Mouse (Mus musculus): ENCODE data around the gene Spats2l. TPM values are rescaled to one million over a fixed set of nuclear protein-coding genes. Genes with fewer than 3 reads are reported as not detected.

Spats2l gene
- polyA plus RNA-seq, 1 experiment from 2014 or later = 87.8 TPM

DNA sequence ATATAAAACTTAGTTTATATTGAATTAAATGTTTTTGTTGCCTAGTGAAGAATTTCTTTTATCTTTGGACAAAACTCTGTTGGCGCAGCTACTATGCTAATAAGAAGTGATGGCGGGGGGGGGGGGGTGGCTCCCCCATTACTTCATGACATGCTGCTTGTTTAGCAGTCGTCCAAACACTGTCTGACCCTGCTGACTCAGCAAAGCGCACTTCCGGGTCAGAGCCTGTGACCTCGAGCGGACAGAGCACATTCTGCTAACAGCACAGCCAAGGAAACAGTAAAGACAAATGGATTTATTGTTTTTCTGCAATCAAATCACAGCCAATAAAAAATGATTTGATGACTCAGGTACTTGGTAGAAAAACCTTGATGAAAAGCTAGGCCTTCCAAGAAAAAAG lies 61.2 kb downstream of the Spats2l start:
- H3K27ac ChIP-seq = no peak overlapping the region
- H3K4me2 ChIP-seq (replicated peaks) = no peak overlapping the region
- H3K9ac ChIP-seq = no peak overlapping the region
- H3K36me3 ChIP-seq = no peaks in the 10 kb centered on the region
- H3K4me3 ChIP-seq = no peak overlapping the region
- no peaks in the 10 kb centered on the region for H3K9me3 ChIP-seq (replicated peaks)
- H3K27me3 ChIP-seq = no peaks in the 10 kb centered on the region
- 42% methylated on average over 7 of the region's 7 CpGs for WGBS
- no peaks in the 10 kb centered on the region for H3K4me1 ChIP-seq
- ATAC-seq (ENCODE audit: low FRiP score) = no peak

DNA sequence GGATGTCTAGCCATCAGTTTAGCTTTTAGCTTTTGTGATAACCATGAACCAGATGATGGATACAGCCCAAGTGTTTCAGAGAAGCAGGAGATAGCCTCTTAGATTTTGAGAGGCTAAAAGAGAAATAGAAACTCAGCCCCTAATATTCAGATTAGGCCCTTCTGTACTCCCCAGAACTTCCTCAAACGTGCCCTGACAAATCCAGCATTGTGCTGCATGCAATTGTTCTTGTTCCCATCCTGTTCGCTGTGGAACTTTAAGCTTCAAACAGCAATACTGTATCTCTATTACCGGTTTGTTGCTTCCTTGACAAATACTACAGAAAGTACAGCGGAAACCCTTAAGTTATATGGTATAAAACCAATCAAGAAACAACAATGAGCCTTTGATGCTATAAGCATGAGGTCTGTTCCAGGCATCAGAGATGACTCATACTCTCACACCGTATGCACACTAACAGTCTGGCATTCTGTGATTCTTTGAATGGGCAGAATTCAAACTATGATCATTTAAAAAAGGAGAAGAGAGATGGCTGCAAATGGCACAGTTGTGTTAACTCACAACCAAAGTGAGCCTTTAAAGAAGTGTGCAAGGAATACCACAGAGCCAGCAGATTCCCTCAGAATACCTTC lies 62.8 kb downstream of the Spats2l start:
- Histone ChIP-seq H3K4me2 (replicated peaks) (no peak overlapping the region), H3K27ac (no peak overlapping the region), H3K9ac (no peak overlapping the region), H3K4me3 (no peak overlapping the region), H3K27me3 (no peaks in the 10 kb centered on the region), H3K36me3 (no peaks in the 10 kb centered on the region), H3K9me3 (replicated peaks) (no peaks in the 10 kb centered on the region), H3K4me1 (no peaks in the 10 kb centered on the region)
- ATAC-seq (ENCODE audit: low FRiP score) = no peak
- 83% methylated on average over 5 of the region's 5 CpGs for WGBS

DNA sequence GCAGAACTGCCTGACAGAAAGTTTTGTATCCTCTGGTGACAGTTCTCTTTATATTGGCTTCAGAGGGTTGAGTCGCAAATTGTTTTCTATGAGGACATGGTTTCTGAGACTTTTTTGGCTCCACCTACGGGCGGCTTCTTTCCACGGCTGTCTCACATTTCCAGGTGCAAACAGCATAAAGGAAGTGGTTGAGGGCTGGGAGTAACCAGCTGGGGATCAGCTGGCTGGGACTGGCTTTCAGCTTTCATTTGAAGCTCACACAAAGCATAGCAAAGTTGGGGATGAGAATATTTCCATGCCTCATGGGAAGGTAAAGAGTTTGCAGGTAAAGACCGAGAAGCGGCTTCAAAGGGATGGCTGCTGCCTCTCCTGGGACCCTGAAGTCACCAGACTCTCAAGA lies 65.9 kb downstream of the Spats2l start:
- Histone ChIP-seq H3K27ac (no peak overlapping the region), H3K4me3 (no peak overlapping the region), H3K4me2 (replicated peaks) (no peak overlapping the region), H3K27me3 (no peaks in the 10 kb centered on the region), H3K4me1 (no peaks in the 10 kb centered on the region), H3K36me3 (no peaks in the 10 kb centered on the region), H3K9me3 (replicated peaks) (no peaks in the 10 kb centered on the region), H3K9ac (no peak overlapping the region)
- 87% methylated on average over 6 of the region's 6 CpGs for WGBS
- no peak for ATAC-seq (ENCODE audit: low FRiP score)

DNA sequence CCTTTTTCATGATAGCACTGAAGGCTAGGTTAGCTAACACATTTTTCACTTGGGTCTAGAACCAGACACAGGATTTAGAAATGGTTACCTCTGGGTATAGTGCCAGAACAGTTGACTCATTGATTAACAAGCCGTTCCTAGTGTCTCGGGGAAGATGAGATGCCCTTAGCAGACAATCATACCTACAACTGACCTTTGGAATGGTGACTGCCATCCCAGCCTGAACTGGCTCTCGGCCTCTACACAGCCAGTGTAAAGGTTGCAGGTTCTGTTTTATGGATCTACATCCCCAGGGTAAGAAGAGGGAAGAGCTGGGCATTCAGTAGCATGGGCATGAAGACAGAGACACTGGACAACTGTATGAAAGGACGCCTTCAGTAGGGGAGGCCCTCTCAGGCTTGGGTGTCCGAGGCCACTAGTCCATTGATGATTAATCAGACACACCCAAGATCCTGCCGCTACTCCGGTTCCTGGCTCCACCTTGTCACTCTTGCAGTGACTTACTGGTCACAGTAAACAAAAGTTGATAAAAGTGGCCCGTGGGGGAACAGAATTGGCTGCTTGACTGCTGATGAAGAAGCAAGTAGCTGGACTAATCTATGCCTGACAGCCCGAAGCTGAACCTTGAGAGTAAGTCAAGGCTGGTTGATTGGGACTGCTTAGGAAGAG lies 71.2 kb downstream of the Spats2l start:
- ATAC-seq (ENCODE audit: low FRiP score) = no peak
- H3K27me3 ChIP-seq = no peaks in the 10 kb centered on the region
- peaks cover 26% of the 10 kb centered on the region for H3K4me1 ChIP-seq
- no peak overlapping the region for H3K4me3 ChIP-seq
- H3K36me3 ChIP-seq = no peaks in the 10 kb centered on the region
- H3K4me2 ChIP-seq (replicated peaks) = no peak overlapping the region
- H3K9ac ChIP-seq = no peak overlapping the region
- no peaks in the 10 kb centered on the region for H3K9me3 ChIP-seq (replicated peaks)
- no peak overlapping the region for H3K27ac ChIP-seq
- 84% methylated on average over 9 of the region's 9 CpGs for WGBS

DNA sequence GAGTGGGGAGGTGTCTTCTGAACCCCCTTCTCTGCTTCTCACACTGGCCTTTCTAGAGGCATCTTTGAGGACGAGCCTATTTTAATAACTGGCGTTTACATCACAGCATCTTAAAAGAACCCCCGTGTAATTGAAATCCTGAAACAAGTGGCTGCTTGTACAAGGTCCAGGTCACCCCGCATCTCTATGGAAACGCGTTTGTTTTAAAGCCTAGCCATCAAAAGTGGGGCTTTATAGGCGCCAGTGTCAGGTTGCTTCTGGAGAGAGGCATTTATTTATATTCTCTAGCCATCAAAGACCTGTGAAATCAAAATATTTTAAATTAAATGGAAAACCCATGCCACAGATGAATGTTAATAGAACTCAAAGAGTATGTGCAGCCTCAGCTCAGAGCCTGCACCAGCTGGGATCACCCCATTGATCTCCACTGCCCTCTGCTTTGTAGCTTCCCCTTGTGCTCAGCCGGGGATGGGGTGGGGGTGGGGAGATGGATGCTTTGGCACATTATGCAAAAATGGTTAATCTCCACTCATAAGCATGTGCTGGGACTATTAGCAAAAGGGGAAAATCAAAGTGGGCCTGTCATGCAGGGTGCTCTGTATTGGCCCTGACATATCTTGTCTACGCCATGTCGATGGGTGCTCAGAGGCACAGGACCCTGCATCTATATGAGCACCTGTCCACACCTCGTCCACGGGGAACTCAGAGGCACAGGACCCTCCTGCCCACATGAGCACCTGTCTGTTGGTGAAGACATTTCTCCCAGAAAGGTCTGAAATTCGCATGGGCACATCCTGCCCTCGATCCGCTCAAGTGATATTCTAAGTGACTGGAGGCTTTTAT lies 73.1 kb downstream of the Spats2l start:
- WGBS = 40% methylated on average over 15 of the region's 15 CpGs
- Histone ChIP-seq H3K9ac (no peak overlapping the region), H3K4me3 (no peak overlapping the region), H3K9me3 (replicated peaks) (no peaks in the 10 kb centered on the region), H3K4me2 (replicated peaks) (no peak overlapping the region), H3K36me3 (no peaks in the 10 kb centered on the region), H3K4me1 (peaks cover 26% of the 10 kb centered on the region), H3K27me3 (no peaks in the 10 kb centered on the region), H3K27ac (peak overlapping the region; percentile 52; the same call in 1 of the 2 replicates)
- ATAC-seq (ENCODE audit: low FRiP score) = peak; percentile 61

DNA sequence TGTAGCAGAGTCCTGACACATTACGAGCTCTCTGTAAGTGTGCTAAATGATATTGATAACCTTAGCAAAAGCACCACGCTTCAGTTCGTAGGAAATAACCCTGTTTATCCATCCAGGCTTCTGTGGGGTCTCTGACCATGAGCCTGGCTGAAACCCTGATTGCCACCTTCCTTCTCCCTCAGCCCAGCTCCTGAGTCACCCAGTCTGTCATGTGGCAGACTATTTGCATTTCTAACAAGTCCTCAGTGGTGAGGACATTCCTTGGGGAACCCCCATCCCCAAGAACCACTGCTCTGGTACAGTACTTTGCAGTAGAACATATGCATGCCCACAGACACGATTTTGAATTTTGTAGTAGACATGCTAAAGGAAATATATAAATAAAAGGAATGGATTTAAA lies 75.1 kb downstream of the Spats2l start:
- peaks cover 26% of the 10 kb centered on the region for H3K4me1 ChIP-seq
- no peak overlapping the region for H3K27ac ChIP-seq
- H3K9me3 ChIP-seq (replicated peaks) = no peaks in the 10 kb centered on the region
- H3K9ac ChIP-seq = no peak overlapping the region
- no peaks in the 10 kb centered on the region for H3K36me3 ChIP-seq
- 79% methylated on average over 4 of the region's 4 CpGs for WGBS
- ATAC-seq (ENCODE audit: low FRiP score) = no peak
- no peak overlapping the region for H3K4me3 ChIP-seq
- no peaks in the 10 kb centered on the region for H3K27me3 ChIP-seq
- H3K4me2 ChIP-seq (replicated peaks) = no peak overlapping the region

DNA sequence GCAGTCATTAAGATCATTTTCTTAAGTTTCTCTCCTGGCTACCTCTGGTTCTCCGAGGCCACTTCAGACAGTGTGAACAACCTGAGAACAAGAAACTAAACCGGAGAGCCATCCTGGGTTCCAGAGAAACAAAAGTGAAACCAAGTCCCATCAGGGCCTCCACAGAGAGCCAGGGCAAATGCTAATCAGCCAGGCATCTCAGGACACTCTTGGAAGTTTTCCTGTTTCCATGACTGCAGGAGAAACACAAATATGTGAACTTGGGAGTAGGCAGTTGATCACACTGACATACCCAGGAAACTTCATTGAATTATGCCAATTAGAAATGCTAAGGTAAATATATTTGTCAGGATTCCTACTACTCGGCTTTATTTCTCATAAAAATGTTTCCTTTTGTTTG lies 76.0 kb downstream of the Spats2l start:
- Histone ChIP-seq H3K4me3 (no peak overlapping the region), H3K36me3 (no peaks in the 10 kb centered on the region), H3K27me3 (no peaks in the 10 kb centered on the region), H3K9me3 (replicated peaks) (no peaks in the 10 kb centered on the region), H3K27ac (no peak overlapping the region), H3K4me2 (replicated peaks) (no peak overlapping the region), H3K4me1 (peaks cover 26% of the 10 kb centered on the region), H3K9ac (no peak overlapping the region)
- peak; percentile 32; the same call in 1 of the 2 replicates for ATAC-seq (ENCODE audit: low FRiP score)
- 34% methylated on average over 3 of the region's 3 CpGs for WGBS

DNA sequence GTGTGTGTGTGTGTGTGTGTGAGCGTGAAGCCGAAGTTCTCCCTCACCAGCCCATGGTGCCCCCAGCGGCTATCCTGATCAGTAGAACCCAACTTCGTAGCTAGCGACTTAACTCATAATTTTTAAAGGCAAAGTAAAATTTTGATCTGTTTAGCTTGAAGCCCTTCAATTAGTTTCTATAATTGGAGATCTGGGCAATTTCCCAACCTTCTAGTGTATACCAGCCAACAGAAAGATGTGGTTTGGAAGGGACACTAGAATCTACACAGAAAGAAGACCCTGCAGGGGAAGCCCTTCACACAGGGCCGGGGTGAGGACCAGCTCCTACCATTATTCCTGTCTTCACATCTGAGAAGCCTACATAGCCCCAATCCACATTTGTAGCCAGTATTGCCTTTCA lies 77.9 kb downstream of the Spats2l start:
- Histone ChIP-seq H3K9ac (no peak overlapping the region), H3K4me3 (no peak overlapping the region), H3K4me1 (peaks cover 18% of the 10 kb centered on the region), H3K27me3 (no peaks in the 10 kb centered on the region), H3K36me3 (no peaks in the 10 kb centered on the region), H3K9me3 (replicated peaks) (no peaks in the 10 kb centered on the region), H3K27ac (no peak overlapping the region), H3K4me2 (replicated peaks) (no peak overlapping the region)
- WGBS = 96% methylated on average over 6 of the region's 6 CpGs
- no peak for ATAC-seq (ENCODE audit: low FRiP score)

DNA sequence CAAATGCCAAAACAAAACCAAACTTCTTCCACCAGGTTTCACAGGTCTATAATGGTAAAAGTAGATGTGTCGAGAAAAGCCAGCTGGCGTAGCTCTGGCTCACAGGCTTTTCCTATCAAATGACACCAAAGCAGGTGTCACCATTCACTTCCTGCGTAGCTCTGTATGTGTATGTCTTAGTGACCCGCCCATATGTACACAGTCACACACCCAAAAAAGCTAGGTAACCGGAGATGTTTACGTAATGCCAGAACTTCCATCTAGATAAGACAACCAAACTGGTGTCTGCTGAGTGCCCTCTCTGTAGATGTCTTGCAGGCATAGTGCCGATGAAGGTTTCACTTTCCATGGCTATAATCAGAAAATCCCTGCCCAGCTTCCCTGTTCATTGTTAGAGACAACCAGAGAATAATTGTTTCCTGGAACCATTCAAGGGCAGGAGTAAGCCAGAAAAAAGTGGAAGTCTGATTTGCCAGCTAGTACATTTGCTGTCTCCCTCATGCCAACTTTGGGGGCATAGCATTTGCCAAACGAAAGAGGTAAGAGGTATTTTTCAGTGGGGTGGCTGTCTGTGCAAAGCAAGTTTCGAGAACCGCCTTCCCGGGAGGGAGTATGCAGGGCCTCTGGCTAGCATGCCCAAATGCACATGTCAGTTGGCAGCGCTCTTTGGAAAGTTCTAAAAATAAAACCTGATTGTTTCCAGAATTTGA lies 78.8 kb downstream of the Spats2l start:
- no peak overlapping the region for H3K27ac ChIP-seq
- no peaks in the 10 kb centered on the region for H3K27me3 ChIP-seq
- no peaks in the 10 kb centered on the region for H3K9me3 ChIP-seq (replicated peaks)
- H3K4me3 ChIP-seq = no peak overlapping the region
- no peaks in the 10 kb centered on the region for H3K36me3 ChIP-seq
- H3K9ac ChIP-seq = no peak overlapping the region
- H3K4me2 ChIP-seq (replicated peaks) = no peak overlapping the region
- 90% methylated on average over 12 of the region's 12 CpGs for WGBS
- no peak for ATAC-seq (ENCODE audit: low FRiP score)
- H3K4me1 ChIP-seq = peaks cover 11% of the 10 kb centered on the region

DNA sequence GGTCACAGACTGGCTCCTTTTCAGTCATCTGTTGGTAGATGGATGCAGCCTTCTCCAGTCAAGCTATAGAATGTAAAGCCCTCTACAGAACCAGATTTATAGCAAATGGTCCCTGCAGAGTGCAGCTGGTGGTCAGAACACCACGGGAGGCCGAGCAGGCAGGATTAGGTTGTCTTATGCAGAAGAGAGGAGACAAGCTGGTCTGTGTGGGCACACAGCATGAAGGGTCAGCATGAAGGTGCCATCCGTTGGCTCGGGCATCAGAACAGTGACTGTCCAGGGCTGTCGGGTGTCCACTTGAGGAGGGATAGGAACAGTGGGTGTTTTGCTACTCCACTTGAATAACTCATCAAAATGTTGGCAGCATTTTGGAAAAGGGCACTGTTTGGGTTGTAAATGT lies 83.8 kb downstream of the Spats2l start:
- Histone ChIP-seq H3K9me3 (replicated peaks) (no peaks in the 10 kb centered on the region), H3K4me1 (peaks cover 16% of the 10 kb centered on the region), H3K4me3 (no peak overlapping the region), H3K9ac (no peak overlapping the region), H3K27me3 (no peaks in the 10 kb centered on the region), H3K4me2 (replicated peaks) (no peak overlapping the region), H3K27ac (no peak overlapping the region), H3K36me3 (no peaks in the 10 kb centered on the region)
- ATAC-seq (ENCODE audit: low FRiP score) = no peak
- WGBS = 31% methylated on average over 5 of the region's 5 CpGs

DNA sequence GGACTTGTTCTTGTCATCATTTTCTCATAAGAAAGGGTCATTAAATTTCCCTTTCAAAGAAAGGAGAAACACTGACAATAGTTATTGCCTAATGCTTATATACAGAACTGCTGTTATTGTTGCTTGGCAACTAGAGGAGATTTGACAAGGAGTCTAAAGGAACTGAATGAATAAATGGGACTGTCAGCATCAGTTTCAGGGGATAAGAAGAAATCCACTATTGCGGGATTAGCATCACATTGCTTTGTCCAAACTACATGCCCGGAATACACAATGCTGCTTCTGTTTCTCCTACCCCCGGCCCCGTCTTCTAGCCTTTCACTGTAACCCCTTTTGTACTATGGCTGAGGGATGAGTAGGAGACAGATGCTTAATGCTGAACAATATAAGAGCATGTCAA lies 88.1 kb downstream of the Spats2l start:
- Histone ChIP-seq H3K27me3 (no peaks in the 10 kb centered on the region), H3K4me3 (no peak overlapping the region), H3K4me1 (peaks cover 16% of the 10 kb centered on the region), H3K9me3 (replicated peaks) (no peaks in the 10 kb centered on the region), H3K36me3 (no peaks in the 10 kb centered on the region), H3K9ac (no peak overlapping the region), H3K27ac (peak overlapping the region; percentile 60), H3K4me2 (replicated peaks) (no peak overlapping the region)
- ATAC-seq (ENCODE audit: low FRiP score) = peak; percentile 85
- WGBS = 31% methylated on average over 4 of the region's 4 CpGs

DNA sequence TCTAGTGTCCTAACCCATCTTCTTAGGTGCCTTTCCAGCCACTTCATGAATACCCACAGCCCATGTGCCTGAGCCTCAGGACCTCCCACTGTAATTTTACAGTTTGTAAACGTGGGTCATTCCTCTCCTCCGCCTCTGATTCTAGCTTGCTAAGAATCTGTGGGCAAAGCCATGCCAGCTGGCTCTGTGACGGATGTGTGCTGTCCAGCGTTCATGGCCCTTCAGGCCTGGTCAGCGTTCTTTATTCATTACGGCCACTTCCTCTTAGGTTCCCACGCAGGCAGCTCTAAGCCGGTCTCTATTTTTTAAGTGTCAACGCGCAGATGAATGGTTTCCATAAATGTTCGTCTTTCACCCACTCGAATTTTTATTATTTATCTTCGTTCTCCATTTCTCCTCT lies 94.7 kb downstream of the Spats2l start:
- peaks cover 26% of the 10 kb centered on the region for H3K4me1 ChIP-seq
- H3K27me3 ChIP-seq = no peaks in the 10 kb centered on the region
- H3K4me2 ChIP-seq (replicated peaks) = no peak overlapping the region
- H3K9ac ChIP-seq = no peak overlapping the region
- ATAC-seq (ENCODE audit: low FRiP score) = no peak
- H3K36me3 ChIP-seq = no peaks in the 10 kb centered on the region
- H3K27ac ChIP-seq = peak overlapping the region; percentile 13; the same call in 1 of the 2 replicates
- H3K9me3 ChIP-seq (replicated peaks) = no peaks in the 10 kb centered on the region
- no peak overlapping the region for H3K4me3 ChIP-seq
- WGBS = 81% methylated on average over 13 of the region's 13 CpGs

Data from hindbrain, embryonic 12.5 days (tissue).